Mouse (Mus musculus): Measurements from ENCODE around the gene Pbx4.

DNA sequence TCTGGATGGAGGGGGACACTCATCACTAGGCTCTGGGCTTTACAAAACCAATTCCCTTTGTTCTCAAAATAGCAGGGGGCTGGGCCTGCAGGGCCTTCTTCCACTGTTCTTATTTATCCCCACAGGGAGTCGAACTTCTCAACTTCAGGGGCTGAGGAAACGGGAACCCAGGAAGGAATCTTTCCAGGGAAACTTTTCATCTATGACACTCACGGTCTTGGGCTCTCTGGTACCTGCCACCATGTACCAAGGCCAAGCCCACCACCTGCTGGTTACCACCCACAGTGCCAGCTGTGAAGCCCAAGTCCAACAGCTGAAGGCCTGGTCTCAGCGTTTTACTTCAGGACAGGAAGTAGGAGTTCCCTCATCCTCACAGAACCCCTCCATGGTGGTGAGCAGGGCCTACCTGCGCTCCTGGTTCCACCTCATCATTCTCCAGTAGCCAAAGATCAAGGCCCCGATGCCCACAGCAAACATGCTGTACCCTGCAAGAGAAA lies 62.6 kb downstream of the Pbx4 start:
- TF ChIP-seq EP300 (IDR thresholded peaks at IDR 0.05; ENCODE audit: insufficient read depth, low read depth, low read length) (no peak), POLR2A (IDR thresholded peaks at IDR 0.05; ENCODE audit: insufficient read depth, low read depth, low read length) (no peak)
